Mouse (Mus musculus) liver, embryonic 14.5 days (tissue): ENCODE data around the gene Irx6.

ENCODE experiments used
- CTCF ChIP-seq: IDR thresholded peaks from 2 replicates; pipeline ENCODE4 v1.5.1; 2016; ENCODE audit warnings: antibody characterized with exemption, low read depth, control low read depth
- EP300 ChIP-seq: IDR thresholded peaks from 2 replicates; pipeline ENCODE4 v1.6.1; 2016; ENCODE audit warnings: antibody characterized with exemption, low read depth

GRCm38 (mm10) chr8:92646637-92647036, 27.5 kb upstream of the Irx6 start:
- peak; percentile 68 for TF ChIP-seq CTCF
- no peak for TF ChIP-seq EP300
